Mouse (Mus musculus) embryonic fibroblast, embryonic 13.5 days (primary cell): ENCODE measurements at regions not wholly inside any gene's neighbourhood (a gene's known extent, or its start where the extent isn't known, plus 50 kb on each side); places are given as distances from the start of the nearest gene placed in this dataset.

ENCODE experiments used
- CTCF ChIP-seq: IDR thresholded peaks from 2 replicates; pipeline ENCODE4 v1.5.1; 2011; ENCODE audit warnings: mild to moderate bottlenecking, control low read depth, low read length, moderate library complexity, borderline replicate concordance; ENCODE audit not compliant: insufficient read depth
- POLR2A ChIP-seq: IDR thresholded peaks from 2 replicates; pipeline ENCODE4 v1.6.1; 2011; ENCODE audit warnings: low read depth, mild to moderate bottlenecking, control low read depth, low read length, moderate library complexity

DNA sequence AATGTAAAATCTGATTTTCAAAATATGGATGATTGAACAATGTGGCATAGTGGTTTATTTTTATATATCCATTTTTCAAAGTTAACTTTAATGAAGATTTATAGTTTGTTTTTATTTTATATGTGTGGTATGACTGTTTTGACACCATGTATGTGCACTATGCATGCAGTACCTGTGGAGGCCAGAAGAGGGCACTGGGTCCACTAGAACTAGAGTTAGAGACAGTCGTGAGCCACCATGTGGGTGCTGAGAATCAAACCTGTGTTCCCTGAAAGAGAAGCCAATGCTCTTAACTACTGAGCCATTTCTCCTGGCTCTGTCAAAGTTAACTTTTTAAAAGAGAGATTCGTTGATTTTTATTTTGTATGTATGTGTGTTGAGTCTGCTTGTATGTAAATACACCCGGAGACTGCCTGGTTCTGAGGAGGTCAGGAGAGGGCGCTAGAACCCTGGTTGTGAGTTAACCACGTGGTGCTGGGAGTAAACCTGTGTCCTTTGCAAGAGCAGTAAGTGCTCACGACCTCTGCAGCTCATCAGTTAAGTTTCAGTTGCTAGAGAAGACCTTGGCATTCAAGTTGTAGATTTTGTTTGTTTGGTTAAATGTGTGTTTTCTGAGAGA, 266.3 kb upstream of the Nr5a2 start:
- TF ChIP-seq CTCF: no peak
- no peak for TF ChIP-seq POLR2A
